Mouse (Mus musculus) E14TG2a.4 (cell line): ENCODE measurements at regions not wholly inside any gene's neighbourhood (a gene's known extent, or its start where the extent isn't known, plus 50 kb on each side); places are given as distances from the start of the nearest gene placed in this dataset.

Source experiments
- CTCF ChIP-seq: conservative IDR thresholded peaks from 2 replicates; pipeline ENCODE4 v1.5.1; 2014; ENCODE audit warnings: low read length
- NANOG ChIP-seq: IDR thresholded peaks from 2 replicates; pipeline ENCODE4 v1.6.1; 2014; ENCODE audit warnings: borderline replicate concordance, low read length, mixed read lengths

GRCm38 (mm10) chr19:53454571-53454970, 64.2 kb upstream of the Smndc1 start:
- no peak for TF ChIP-seq CTCF
- no peak for TF ChIP-seq NANOG
